Mouse (Mus musculus) heart, adult 10 weeks (tissue): ENCODE measurements around the gene Ppm1a. TPM values are rescaled to one million over a fixed set of nuclear protein-coding genes. Genes with fewer than 3 reads are reported as not detected.

Source experiments
- polyA plus RNA-seq: library from polyadenylated mRNA; stranded (reverse); fragments of 350-450 nt; fragmentation: Illumina TruSeq; extraction: RNeasy Lipid Tissue Mini Kit (QIAGEN cat#74804); gene quantifications from one replicate; pipeline ENCODE4 v1.2.3, GENCODE M21; 2014; ENCODE audit warnings: low read depth, low replicate concordance

Gene Ppm1a
- polyA plus RNA-seq, result 199 TPM

GRCm38 (mm10) chr12:72757086-72757485 is at the start of gene Ppm1a:
Gene Ppm1a, plus strand, starts transcription at chr12:72757455.

Other genes starting within 250 kb of the Ppm1a start
- gene Pcnx4, start 221.1 kb upstream of the Ppm1a start, polyA plus RNA-seq, result 3.6 TPM
- gene Gm4756, start 107.8 kb upstream of the Ppm1a start, polyA plus RNA-seq, result not detected
- 56.6 TPM for gene Dhrs7, start 92.5 kb upstream of the Ppm1a start, polyA plus RNA-seq
- gene Six6, start 182.4 kb downstream of the Ppm1a start, polyA plus RNA-seq, result not detected
- 0.92 TPM for gene 4930447C04Rik, start 183.3 kb downstream of the Ppm1a start, polyA plus RNA-seq